Mouse (Mus musculus) left cerebral cortex, postnatal 4 days (tissue): ENCODE data around the gene Gm45062. TPM values are rescaled to one million over a fixed set of nuclear protein-coding genes. Genes with fewer than 3 reads are reported as not detected.

ENCODE experiments used
- DNase-seq: peaks from one replicate; pipeline ENCODE4 v3.0.0-alpha.2; 2022
- intact Hi-C: fragments of 180-260 bp; cut with DNase I; formaldehyde crosslinking; loops from one replicate; pipeline ENCODE4 v1.15.1; 2025
- total RNA-seq, 2 experiments: library from RNA; stranded (reverse); gene quantifications; 2 replicates each; pipeline ENCODE4 v1.2.3; 2021

Gm45062 gene
- total RNA-seq, 2 experiments from 2014 or later = 5.1 to 6.4 TPM

- DNase-seq = no peak
- intact Hi-C loops = no loop called here
These were observed 150.6 kb downstream of the Gm45062 start for GRCm38 (mm10) chr6:8409865-8410264.

- intact Hi-C loops = no loop called here
- peak; percentile 72 for DNase-seq
These were observed 153.8 kb downstream of the Gm45062 start for GRCm38 (mm10) chr6:8412845-8413598.

GRCm38 (mm10) chr6:8414020-8414419 is 154.8 kb downstream of the Gm45062 start:
- intact Hi-C loops = no loop called here
- DNase-seq = peak; percentile 36

DNA sequence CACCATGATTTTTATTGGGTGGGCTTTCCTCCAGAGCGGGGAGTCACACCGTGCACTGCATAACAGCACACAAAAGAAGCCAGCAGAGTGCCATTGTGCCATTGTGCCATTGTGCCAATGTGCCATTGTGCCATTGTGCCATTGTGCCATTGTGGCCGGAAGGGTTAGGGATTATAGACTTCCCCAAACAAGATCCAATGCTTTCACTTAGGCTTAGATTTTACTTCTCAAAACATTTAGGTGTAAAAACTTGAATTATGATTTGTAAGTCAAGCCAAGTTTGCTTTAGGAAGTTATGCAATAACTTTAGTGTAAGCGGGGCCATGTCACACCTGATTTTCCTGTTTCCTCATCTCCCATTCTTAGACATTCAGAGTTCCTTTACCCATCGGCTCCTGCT is 156.6 kb downstream of the Gm45062 start:
- no peak for DNase-seq
- intact Hi-C loops = no loop called here

DNA sequence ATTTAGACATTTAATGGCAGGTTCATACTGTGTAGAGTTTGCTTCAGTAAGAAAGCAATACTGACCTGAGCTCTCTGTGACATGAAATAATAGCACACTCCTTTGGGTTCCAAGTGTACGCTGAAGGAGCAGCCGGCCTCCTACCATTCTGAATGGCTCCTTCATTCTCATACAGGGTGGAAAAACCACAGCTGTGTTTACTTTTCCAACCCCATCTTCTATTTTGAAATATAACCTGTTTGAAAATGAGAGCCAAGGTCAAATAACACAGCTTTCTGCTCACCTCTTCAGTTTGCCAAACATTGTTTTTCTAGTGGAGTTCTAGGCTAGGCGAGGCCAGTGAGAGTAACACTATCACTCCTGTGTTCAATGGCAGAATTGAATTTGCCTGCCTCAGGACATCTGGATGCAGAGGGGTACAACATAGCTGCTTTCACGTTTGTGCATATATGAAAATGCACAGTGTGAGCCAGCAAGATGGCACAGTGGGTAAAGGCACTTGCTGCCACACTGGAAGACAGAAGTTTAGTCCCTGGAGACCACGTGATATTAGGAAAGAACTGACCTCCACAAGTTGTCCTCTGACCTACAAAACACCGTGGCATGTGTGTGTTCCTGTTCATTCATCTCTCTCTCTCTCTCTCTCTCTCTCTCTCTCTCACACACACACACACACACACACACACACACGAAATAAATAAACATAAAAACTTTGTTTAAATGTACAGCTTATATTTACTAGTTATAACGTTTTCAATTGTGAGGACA is 157.7 kb downstream of the Gm45062 start:
- no peak for DNase-seq
- intact Hi-C loops = no loop called here

- intact Hi-C loops = no loop called here
- no peak for DNase-seq
These were observed 160.4 kb downstream of the Gm45062 start for GRCm38 (mm10) chr6:8419485-8420186.

GRCm38 (mm10) chr6:8420187-8420503 is 160.9 kb downstream of the Gm45062 start:
- DNase-seq = no peak
- intact Hi-C loops = no loop called here

GRCm38 (mm10) chr6:8421421-8421820 is 162.2 kb downstream of the Gm45062 start:
- no peak for DNase-seq
- intact Hi-C loops = no loop called here

DNA sequence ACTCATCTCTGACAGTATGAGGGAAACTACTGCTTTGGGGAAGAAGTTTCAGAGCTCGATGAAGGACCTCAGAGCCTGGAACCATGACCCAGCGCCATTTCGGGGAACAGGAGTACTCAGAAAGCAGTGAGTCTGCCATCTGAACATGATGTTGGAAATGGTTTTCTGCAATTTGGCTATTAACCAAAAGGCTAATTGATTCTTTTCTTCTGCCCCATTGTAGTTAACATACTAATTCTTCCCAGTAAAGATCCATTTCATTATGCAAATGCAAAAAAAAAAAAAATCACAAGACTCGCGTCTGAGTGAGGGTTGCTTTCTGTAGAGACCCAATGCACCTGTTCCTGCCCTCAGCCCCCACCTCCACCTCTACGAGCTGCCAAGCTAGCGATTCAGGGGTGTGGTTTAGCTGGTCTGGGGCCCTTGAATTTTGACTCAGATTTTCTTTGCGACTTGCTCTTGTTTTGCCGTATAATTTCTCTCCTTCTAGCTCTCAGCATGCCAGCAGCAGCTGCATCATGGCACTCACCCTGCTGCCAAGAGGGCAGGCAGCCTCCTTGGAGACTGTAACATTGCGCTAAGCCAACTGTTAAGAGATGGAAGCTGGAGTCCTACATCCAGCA is 162.8 kb downstream of the Gm45062 start:
- DNase-seq = peak; percentile 75
- intact Hi-C loops = no loop called here

DNA sequence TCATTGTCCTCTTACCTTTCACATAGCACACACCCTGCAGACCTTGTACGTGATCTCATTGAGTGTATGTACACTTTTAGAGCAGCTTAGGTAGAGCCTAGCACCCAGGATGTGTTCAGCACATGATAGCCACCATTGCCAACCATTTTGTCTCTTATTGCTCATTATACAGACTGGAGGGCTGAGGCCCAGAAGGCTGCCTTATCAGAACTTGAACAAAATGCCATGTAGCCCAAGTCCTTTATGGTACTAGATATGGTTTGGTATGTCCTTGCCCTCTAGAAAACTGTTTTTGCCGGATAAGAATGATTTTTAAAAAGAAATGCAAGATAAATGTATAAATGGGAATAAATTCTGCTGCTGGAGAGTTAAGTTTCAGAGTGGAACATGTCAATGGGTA is 163.9 kb downstream of the Gm45062 start:
- intact Hi-C loops = no loop called here
- no peak for DNase-seq

DNA sequence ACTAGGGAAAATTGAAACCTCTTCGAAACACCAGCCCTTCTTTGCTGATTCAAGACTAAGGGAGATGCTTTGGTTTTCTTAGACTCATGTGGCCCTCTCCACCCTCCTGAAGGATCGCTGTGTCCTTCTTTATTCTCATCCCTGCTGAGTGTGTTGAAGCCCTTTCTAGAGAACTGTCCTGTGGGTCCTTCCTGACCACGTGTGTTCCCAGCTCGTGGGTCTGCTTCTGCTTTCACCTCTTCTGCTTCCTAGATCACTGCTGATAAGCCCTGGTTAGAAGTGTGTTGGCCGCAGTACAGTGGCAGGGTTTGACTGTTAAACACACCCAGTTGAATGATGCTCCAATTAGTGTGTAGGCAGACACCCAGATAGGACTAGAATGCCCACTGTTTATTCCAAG is 168.4 kb downstream of the Gm45062 start:
- intact Hi-C loops = no loop called here
- no peak for DNase-seq

DNA sequence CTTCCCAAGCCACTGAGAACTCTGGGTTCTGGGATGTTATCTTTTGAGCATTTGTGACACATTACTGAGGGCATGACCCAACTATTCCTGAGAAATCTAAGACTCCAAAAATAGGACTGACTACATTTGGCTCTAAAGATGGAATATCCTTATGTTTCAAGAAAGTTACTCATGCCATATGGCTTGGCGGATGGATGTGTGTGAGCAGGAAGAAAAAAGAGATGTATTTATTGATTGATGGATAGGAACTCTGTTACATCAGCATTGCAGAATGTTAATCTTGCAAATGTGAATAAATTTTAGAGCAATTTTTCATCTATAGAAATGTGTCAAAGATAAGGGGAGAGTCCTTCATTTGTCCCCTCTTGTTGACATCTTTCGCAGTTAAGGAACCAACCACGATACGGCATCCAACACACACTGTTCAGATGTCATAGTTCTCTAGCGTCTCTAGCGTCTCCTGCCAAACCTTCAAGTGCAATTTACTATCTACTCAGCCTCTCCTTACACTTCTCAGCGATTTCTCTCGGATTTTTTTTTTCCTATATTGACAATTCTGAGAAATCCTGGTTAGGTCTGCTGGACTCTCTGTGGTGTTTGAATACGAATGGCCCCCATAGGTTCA is 171.5 kb downstream of the Gm45062 start:
- intact Hi-C loops = no loop called here
- DNase-seq = no peak

DNA sequence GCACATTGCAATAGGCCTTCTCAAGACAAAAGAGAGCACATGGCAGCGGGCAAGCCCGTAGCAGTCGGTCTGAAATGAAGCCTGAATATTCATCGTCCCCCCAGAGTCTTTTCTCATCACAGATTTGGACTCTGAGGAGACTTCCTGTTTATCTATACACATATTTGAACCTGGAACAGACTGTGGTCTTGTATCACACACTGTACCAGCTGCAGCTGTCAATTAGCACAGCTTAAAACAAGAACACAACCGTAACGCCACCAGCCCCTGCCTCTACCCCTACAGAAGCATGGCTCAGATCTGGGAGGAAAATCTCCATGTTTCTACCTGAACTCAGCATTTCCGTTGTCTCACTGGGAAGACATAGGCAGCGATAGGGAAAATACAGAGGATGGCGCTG is 173.9 kb downstream of the Gm45062 start:
- no peak for DNase-seq
- intact Hi-C loops = no loop called here

GRCm38 (mm10) chr6:8437937-8438336 is 178.7 kb downstream of the Gm45062 start:
- DNase-seq = no peak
- intact Hi-C loops = no loop called here

DNA sequence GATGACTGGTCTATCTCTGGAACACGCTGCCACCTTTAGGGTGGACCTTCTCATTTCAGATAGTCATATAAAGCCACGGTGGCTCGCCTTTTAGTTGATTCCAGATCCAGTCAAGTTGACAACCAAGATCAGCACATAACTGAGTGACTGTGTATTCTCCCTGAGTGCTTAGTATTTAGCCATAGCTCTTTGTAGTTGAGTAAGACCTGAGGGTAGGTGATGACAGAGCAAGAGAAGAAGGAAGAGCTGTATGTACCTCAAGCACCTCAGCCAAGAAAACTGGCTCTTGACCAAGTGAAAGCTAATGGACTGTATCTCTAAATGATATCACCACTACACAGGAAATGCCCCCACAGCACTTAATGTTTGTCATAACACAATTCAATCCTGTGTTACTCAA is 182.6 kb downstream of the Gm45062 start:
- intact Hi-C loops = no loop called here

DNA sequence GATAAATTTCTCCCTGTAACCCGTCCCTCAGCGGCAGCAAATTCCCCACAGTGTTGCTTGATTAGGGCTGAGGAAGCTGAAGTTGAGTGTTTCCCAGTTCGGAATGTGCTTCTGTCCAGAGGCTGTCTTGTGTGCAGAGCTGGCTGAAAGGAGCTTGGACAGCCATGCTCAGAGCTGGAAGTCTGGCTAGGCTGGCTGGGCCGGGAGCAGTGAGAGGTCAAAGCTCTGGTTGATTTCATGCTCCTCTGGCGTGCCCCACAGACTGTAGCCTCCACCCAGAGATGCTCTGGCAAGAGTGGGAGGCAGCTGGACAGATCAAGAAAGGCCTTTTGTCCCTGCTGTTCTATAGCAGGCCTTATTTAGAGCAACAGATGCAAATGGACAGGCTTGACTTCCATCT is 187.5 kb downstream of the Gm45062 start:
- intact Hi-C loops = no loop called here
- DNase-seq = peak; percentile 50

More for the DNA sequence above, 182.6 kb downstream of the Gm45062 start:
- DNase-seq = no peak

DNA sequence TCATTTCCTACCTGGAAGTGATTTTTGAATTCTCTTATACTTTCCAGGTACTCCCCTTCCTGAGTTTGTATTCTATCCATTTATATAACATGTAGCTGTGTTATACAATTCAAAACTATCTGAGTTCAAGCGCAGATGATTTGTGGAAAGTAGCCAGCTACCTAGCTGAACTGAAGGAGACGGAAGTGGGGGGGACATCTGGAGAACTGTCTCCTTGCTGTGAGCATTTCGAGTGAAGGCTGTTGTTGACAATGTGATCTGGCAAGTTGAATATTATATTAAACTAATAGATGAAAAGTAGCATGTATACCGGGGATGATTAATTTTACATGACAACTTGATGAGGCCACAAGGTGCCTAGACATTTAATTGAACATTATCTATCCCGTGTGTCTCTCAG is 196.3 kb downstream of the Gm45062 start:
- peak; percentile 17 for DNase-seq
- intact Hi-C loops = no loop called here

- no peak for DNase-seq
- intact Hi-C loops = no loop called here
These were observed 199.3 kb downstream of the Gm45062 start for GRCm38 (mm10) chr6:8458596-8458995.

DNA sequence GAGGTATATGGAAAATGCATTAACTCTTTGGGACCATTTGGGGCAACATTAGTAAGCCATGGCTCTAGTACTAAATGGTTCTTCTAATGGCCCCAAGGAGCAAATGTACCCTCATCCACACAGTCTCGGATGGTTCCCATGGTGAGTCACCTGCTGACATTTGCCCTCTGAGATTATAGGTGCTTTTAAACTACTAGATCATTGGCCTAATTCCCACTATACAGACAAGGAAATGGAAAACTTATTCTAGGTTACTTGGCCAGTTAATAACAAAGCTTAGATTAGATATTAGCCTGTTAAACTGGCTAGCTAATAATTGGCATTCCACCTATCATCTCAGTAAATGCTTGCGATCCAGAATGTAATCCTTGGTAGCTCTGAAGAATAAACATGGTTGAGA is 203.2 kb downstream of the Gm45062 start:
- no peak for DNase-seq
- intact Hi-C loops = no loop called here

DNA sequence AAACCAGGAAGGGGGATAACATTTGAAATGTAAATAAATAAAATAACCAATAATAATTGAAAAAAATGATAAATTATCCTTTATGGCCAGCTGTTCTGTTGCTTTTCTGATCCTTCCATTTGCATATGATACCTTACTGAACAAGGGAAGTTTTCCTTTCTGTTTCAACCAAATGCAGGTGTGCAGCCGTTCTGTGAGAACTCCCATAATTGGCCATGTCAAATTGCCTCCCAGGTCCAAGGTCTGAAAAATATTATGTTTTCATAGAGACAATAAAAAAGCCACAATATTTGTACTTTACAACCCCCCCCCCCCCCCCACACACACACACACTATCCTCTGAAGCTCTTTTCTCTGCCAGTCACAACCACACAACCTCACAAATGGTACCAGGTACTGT is 206.1 kb downstream of the Gm45062 start:
- no peak for DNase-seq
- intact Hi-C loops = no loop called here

GRCm38 (mm10) chr6:8465985-8466384 is 206.7 kb downstream of the Gm45062 start:
- intact Hi-C loops = no loop called here
- no peak for DNase-seq
